ENCODE assay signal across 8 mouse cellular contexts in the genomic region with DNA sequence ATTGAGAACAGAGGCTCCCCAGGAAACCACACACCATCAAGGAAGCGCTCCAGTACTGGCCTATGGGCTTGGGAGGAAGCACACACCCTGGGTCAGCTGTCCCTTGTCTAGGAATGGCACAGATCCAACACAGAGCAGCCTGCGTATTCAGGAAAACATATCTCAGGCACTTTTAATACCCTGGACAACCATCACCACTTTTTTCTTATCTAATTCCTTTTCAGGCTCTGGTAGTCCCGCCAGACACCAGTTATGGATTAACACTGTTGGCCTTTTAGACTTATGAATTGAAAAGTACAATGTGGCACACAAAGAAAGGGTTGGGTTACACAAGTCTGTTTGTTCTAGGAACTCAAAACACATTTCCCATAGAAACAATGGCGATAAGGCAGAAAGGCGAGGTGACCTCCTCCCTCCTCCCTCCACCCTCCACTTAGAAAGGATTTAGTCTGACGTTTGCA. TPM values are rescaled to one million over a fixed set of nuclear protein-coding genes. Genes with fewer than 3 reads are reported as not detected.
DNase-seq lines count a peak whose midpoint lies in the region; ATAC-seq and TF ChIP-seq lines count a peak whose summit lies in the region.

No protein-coding gene starts in this region.

- H3K9ac ChIP-seq in forebrain, embryonic 14.5 days (ENCODE audit: low read length), result no peak overlapping the region
- H3K9ac ChIP-seq in forebrain, embryonic 12.5 days, result no peak overlapping the region
- no peak overlapping the region for H3K9ac ChIP-seq in lung, embryonic 16.5 days (ENCODE audit: low read length)

- no peak overlapping the region for H3K27ac ChIP-seq in forebrain, embryonic 14.5 days (ENCODE audit: low read depth, low read length)
- no peak overlapping the region for H3K27ac ChIP-seq in forebrain, embryonic 12.5 days
- peak overlapping the region; percentile 55; the same call in 1 of the 2 replicates for H3K27ac ChIP-seq in lung, embryonic 16.5 days (ENCODE audit: low read length)

- no peak overlapping the region for H3K4me2 ChIP-seq in forebrain, embryonic 14.5 days (ENCODE audit: low read length)
- no peak overlapping the region for H3K4me2 ChIP-seq in forebrain, embryonic 12.5 days
- no peak overlapping the region for H3K4me2 ChIP-seq in lung, embryonic 16.5 days (ENCODE audit: low read depth, low read length)

- TF ChIP-seq POLR2A in brain, embryonic 14.5 days (IDR thresholded peaks at IDR 0.05; ENCODE audit: borderline replicate concordance, extremely low read depth, insufficient read depth, insufficient read length, poor library complexity, severe bottlenecking), result no peak

- 41% methylated on average over 6 of the region's 6 CpGs for WGBS in forebrain, embryonic 14.5 days
- 39% methylated on average over 6 of the region's 6 CpGs for WGBS in forebrain, embryonic 12.5 days
- 26% methylated on average over 6 of the region's 6 CpGs for WGBS in lung, embryonic 16.5 days

- DNase-seq in forebrain, embryonic 14.5 days (ENCODE audit: low spot score), result peak; percentile 6
- DNase-seq in brain, embryonic 14.5 days (ENCODE audit: low read depth), result peak; percentile 41
- peak; percentile 74 for DNase-seq in kidney, adult 11 months
- DNase-seq in embryo, embryonic 10 days (ENCODE audit: low spot score), result no peak
- no peak for DNase-seq in frontal cortex, postnatal 25 days (ENCODE audit: low spot score in 2 of 2)
- DNase-seq in thymus, postnatal 25 days, result no peak

- H3K4me3 ChIP-seq in forebrain, embryonic 14.5 days (ENCODE audit: low read depth, low read length), result no peak overlapping the region
- H3K4me3 ChIP-seq in forebrain, embryonic 12.5 days (replicated peaks), result no peak overlapping the region
- H3K4me3 ChIP-seq in lung, embryonic 16.5 days (ENCODE audit: low read length), result no peak overlapping the region

- no peaks in the 10 kb centered on the region for H3K4me1 ChIP-seq in forebrain, embryonic 14.5 days (ENCODE audit: control insufficient read depth, insufficient read depth, low read length)
- H3K4me1 ChIP-seq in forebrain, embryonic 12.5 days, result no peaks in the 10 kb centered on the region
- H3K4me1 ChIP-seq in lung, embryonic 16.5 days (replicated peaks; ENCODE audit: control insufficient read depth, insufficient read depth, low read length), result peaks cover 3% of the 10 kb centered on the region; the same call in 1 of the 2 replicates

- no peaks in the 10 kb centered on the region for H3K9me3 ChIP-seq in forebrain, embryonic 14.5 days (replicated peaks; ENCODE audit: control insufficient read depth, low read length)
- H3K9me3 ChIP-seq in forebrain, embryonic 12.5 days, result no peaks in the 10 kb centered on the region
- no peaks in the 10 kb centered on the region for H3K9me3 ChIP-seq in lung, embryonic 16.5 days (ENCODE audit: control insufficient read depth, low read length)

- H3K36me3 ChIP-seq in forebrain, embryonic 14.5 days (ENCODE audit: control insufficient read depth, insufficient read depth, low read length), result no peaks in the 10 kb centered on the region
- H3K36me3 ChIP-seq in forebrain, embryonic 12.5 days (replicated peaks), result no peaks in the 10 kb centered on the region
- H3K36me3 ChIP-seq in lung, embryonic 16.5 days (ENCODE audit: control insufficient read depth, insufficient read depth, low read length), result no peaks in the 10 kb centered on the region

- no peak for TF ChIP-seq CTCF in brain, embryonic 14.5 days (IDR thresholded peaks at IDR 0.05; ENCODE audit: borderline replicate concordance, extremely low read depth, insufficient read depth, insufficient read length)

- no peaks in the 10 kb centered on the region for H3K27me3 ChIP-seq in forebrain, embryonic 14.5 days (replicated peaks; ENCODE audit: control insufficient read depth, insufficient read depth, low read length)
- no peaks in the 10 kb centered on the region for H3K27me3 ChIP-seq in forebrain, embryonic 12.5 days
- no peaks in the 10 kb centered on the region for H3K27me3 ChIP-seq in lung, embryonic 16.5 days (ENCODE audit: control insufficient read depth, insufficient read depth, low read depth, low read length)

- ATAC-seq in forebrain, embryonic 14.5 days, result no peak
- ATAC-seq in forebrain, embryonic 12.5 days (ENCODE audit: low FRiP score), result no peak
- ATAC-seq in lung, embryonic 16.5 days (ENCODE audit: low read depth), result peak; percentile 90

RNA-seq across cellular contexts. Expression of gene Sstr4, which starts 56.8 kb away (rescaled TPM):
- polyA plus RNA-seq in forebrain, embryonic 14.5 days (2014; fragmentation: Nextera tagmentation; extraction: Ambion mirVana), result 1.7 and 2.5 TPM in 2 replicates
- 0.70 and 1.00 TPM in 2 replicates for polyA plus RNA-seq in forebrain, embryonic 12.5 days (2016; fragmentation: Nextera tagmentation; extraction: Ambion mirVana)
- 2.3 and 2.9 TPM in 2 replicates for polyA plus RNA-seq in brain, embryonic 14.5 days (2012; rRNA removed)
- 3.1 and 3.8 TPM in 2 replicates for polyA plus RNA-seq in lung, embryonic 16.5 days (2015; fragmentation: Nextera tagmentation; extraction: Ambion mirVana)

Comparison
In these comparisons a context has a peak if more than half of its experiments do, and no peak if none do; other contexts are left out.
1. DNase-seq: peak in forebrain, embryonic 14.5 days (single experiment), brain, embryonic 14.5 days (single experiment) and kidney, adult 11 months (single experiment); none in embryo, embryonic 10 days (single experiment), frontal cortex, postnatal 25 days (0 of 2) and thymus, postnatal 25 days (single experiment).